Mouse (Mus musculus) lung, adult 18-20 months (tissue): ENCODE measurements around the gene Gm20931.
"Not testable (repeated sequence)": the region's sequence is repeated elsewhere in the genome, so short reads cannot be mapped to it uniquely, and the experiment has no call there.

Experiments
- DNase-seq, 2 experiments: peaks; one replicate each; pipeline ENCODE4 v3.0.0; 2022; ENCODE audit warnings: mixed read lengths in 2 of 2

The Gm20931 gene

GRCm38 (mm10) chrY:55213420-55213819 lies at the start of gene Gm20931:
Gm20931 (plus strand) TSS chrY:55213720.
- not testable (repeated sequence) for DNase-seq
